Mouse (Mus musculus): ENCODE measurements around the gene Tfpt. TPM values are rescaled to one million over a fixed set of nuclear protein-coding genes. Genes with fewer than 3 reads are reported as not detected.
A peak's percentile ranks its signal among the peaks of the same experiment; 100 is the strongest.

The Tfpt gene
- polyA plus RNA-seq, 1 experiment from 2014 or later = 17.0 TPM

DNA sequence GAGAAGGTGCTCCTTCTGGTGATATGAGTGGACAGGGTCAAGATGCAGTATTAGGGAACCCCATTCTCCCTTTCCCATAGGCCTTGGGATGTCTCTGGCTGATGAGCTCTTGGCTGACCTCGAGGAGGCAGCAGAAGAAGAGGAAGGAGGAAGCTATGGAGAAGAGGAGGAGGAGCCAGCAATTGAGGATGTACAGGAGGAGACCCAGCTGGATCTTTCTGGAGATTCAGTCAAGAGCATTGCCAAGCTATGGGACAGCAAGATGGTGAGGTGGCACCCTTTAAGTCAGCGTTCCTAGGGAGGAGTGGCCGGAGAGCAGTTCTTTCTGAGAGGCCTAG, 718 bp upstream of the Tfpt start:
- Histone ChIP-seq H3K4me2 (ENCODE audit: low read depth, low read length) (peak overlapping the region; percentile 87), H3K9me3 (replicated peaks; ENCODE audit: control insufficient read depth, low read length) (no peaks in the 10 kb centered on the region), H3K27me3 (ENCODE audit: control insufficient read depth, insufficient read depth, low read length) (no peaks in the 10 kb centered on the region), H3K9ac (ENCODE audit: low read length) (peak overlapping the region; percentile 78), H3K4me3 (ENCODE audit: low read length) (peak overlapping the region; percentile 75), H3K27ac (ENCODE audit: low read length) (no peak overlapping the region), H3K36me3 (ENCODE audit: control insufficient read depth, insufficient read depth) (peaks cover 12% of the 10 kb centered on the region), H3K4me1 (ENCODE audit: control insufficient read depth, insufficient read depth, low read length) (peaks cover 15% of the 10 kb centered on the region)
- 48% methylated on average over 3 of the region's 3 CpGs for WGBS
- ATAC-seq (replicated peaks; ENCODE audit: extremely low read depth, insufficient read depth, low FRiP score) = no peak

DNA sequence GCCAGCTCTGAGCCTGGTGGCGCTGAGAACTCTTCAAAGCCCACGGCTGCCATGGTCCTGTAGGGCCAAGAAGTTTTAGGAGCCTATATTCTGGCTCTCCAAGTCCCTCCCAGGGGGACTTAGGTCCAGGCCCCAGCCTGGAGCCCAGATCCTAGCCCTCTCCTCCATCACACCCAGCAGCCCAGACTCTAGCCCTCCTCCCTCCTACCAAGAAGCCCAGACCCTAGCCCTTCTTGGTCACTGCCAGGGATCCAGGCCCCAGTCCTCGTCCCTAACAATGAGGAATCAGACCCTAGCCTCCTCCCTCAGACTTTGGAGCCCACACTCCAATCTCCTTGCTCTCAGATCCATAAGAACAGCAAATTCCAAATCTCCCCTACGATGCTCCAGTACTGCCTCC, 699 bp downstream of the Tfpt start:
- Histone ChIP-seq H3K4me3 (ENCODE audit: low read length) (peak overlapping the region; percentile 75), H3K9me3 (replicated peaks; ENCODE audit: control insufficient read depth, low read length) (no peaks in the 10 kb centered on the region), H3K4me2 (ENCODE audit: low read depth, low read length) (peak overlapping the region; percentile 87), H3K4me1 (ENCODE audit: control insufficient read depth, insufficient read depth, low read length) (peaks cover 15% of the 10 kb centered on the region), H3K36me3 (ENCODE audit: control insufficient read depth, insufficient read depth) (peaks cover 13% of the 10 kb centered on the region), H3K27me3 (ENCODE audit: control insufficient read depth, insufficient read depth, low read length) (no peaks in the 10 kb centered on the region), H3K27ac (ENCODE audit: low read length) (no peak overlapping the region), H3K9ac (ENCODE audit: low read length) (peak overlapping the region; percentile 78)
- WGBS = 26% methylated on average over 4 of the region's 4 CpGs
- no peak for ATAC-seq (replicated peaks; ENCODE audit: extremely low read depth, insufficient read depth, low FRiP score)

DNA sequence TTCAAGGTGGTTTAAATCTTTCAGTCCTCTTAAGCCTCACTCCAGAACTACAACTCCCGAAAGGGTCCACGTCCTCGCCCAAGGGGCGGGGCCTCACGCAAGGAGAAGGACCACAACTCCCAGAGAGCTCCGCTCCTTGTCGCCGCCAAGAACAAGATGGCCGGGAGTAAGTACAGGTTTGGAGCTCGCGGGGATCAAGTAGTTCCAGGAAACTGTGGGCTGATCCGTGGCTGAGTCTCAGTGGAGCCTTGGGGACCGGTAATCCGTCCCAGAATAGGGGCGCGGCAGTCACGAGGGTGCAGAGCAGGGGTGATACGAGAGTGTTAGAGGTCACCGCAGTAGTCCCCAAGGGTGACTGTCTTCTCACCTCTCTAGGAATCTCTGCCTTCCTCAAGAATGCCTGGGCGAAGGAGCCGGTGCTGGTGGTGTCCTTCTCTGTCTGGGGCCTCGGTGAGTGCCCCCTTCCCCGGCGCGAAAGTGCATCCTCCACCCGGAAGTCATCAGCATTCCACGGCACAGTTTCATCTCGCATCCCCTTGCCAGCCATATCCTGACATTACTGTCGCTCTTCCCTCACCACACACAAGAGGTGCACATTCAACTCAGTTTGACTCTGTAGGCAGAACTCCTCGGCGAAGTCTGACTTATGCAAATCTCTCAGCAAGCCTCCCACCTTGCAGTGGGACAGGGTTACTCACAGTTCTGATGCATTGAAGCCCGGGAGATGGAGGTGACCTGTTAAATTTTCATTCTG, 12.3 kb downstream of the Tfpt start, which contains the start of gene Ndufa3:
Gene Ndufa3, plus strand, starts transcription at position 132 of the 754 bp plus-strand sequence.
- peaks cover 5% of the 10 kb centered on the region for H3K4me1 ChIP-seq (ENCODE audit: control insufficient read depth, insufficient read depth, low read length)
- H3K27me3 ChIP-seq (ENCODE audit: control insufficient read depth, insufficient read depth, low read length) = no peaks in the 10 kb centered on the region
- peaks cover 13% of the 10 kb centered on the region for H3K36me3 ChIP-seq (ENCODE audit: control insufficient read depth, insufficient read depth)
- H3K9me3 ChIP-seq (replicated peaks; ENCODE audit: control insufficient read depth, low read length) = no peaks in the 10 kb centered on the region
- H3K27ac ChIP-seq (ENCODE audit: low read length) = peak within 1 kb of the TSS; percentile 82
- peak within 1 kb of the TSS; percentile 85 for H3K4me3 ChIP-seq (ENCODE audit: low read length)
- ATAC-seq (replicated peaks; ENCODE audit: extremely low read depth, insufficient read depth, low FRiP score) = peak; percentile 96
- H3K4me2 ChIP-seq (ENCODE audit: low read depth, low read length) = peak within 1 kb of the TSS; percentile 85
- H3K9ac ChIP-seq (ENCODE audit: low read length) = peak within 1 kb of the TSS; percentile 90
- under 1% methylated on average over 32 of the region's 32 CpGs for WGBS

DNA sequence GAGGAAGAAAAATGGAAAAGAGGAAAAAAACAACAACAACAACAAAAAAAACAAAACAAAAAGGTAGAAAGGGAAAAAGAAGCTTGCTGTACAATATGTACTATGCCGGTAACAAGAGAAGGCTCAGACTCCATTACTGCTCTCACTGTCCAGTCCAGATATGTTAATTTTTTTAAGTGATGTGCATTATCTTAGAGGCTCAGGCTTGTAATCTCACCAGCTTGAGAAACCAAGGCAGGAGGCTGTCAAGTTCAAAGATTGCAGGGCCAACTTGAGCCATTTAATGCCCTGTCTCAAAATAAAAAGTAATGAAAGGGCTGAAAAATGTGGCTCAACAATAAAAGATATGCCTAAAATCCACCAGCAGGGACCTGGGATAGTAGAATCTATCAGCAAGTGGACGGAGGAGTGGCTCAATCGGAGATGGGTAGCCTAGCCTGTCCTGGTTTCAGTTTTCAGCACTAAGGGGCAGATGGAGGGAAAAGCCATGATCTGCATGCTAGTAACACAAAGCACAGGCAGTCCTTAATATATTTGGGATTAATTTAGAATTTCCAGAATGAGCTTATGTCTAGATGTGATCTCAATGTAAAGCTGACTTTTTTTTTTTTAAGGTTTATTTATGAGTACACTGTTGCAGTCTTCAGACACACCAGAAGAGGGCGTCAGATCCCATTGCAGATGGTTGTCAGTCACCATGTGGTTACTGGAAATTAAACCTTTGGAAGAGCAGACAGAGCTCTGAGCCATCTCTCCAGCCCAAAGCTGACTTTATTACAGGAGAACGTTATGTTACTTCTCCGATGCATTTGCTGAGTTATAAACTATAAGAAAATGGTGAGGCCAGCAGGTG, 13.1 kb downstream of the Tfpt start:
- H3K4me1 ChIP-seq (ENCODE audit: control insufficient read depth, insufficient read depth, low read length) = peaks cover 5% of the 10 kb centered on the region
- no peaks in the 10 kb centered on the region for H3K9me3 ChIP-seq (replicated peaks; ENCODE audit: control insufficient read depth, low read length)
- H3K27me3 ChIP-seq (ENCODE audit: control insufficient read depth, insufficient read depth, low read length) = no peaks in the 10 kb centered on the region
- H3K4me3 ChIP-seq (ENCODE audit: low read length) = peak overlapping the region; percentile 85
- peaks cover 13% of the 10 kb centered on the region for H3K36me3 ChIP-seq (ENCODE audit: control insufficient read depth, insufficient read depth)
- ATAC-seq (replicated peaks; ENCODE audit: extremely low read depth, insufficient read depth, low FRiP score) = no peak
- H3K27ac ChIP-seq (ENCODE audit: low read length) = no peak overlapping the region
- WGBS = 40% methylated on average over 6 of the region's 6 CpGs
- H3K9ac ChIP-seq (ENCODE audit: low read length) = no peak overlapping the region
- peak overlapping the region; percentile 44 for H3K4me2 ChIP-seq (ENCODE audit: low read depth, low read length)

DNA sequence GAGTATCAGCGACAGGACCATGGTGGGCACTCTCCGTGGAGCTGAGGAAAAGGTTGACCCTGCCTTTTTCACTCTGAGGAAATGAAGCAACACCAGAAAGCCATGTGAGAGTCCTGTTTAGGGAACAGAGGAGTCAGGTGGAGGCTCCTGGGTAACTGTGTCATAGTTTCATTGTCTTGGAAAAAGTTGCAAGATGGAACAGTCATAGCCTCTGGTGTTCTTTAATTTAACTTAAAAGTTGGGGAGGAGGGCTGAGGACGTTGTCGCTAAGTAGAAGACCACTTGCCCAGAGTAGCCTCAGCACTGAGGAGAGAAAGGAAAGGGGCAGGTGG, 13.7 kb downstream of the Tfpt start, which contains the start of gene Oscar:
Gene Oscar, minus strand, starts transcription at position 101 of the 332 bp plus-strand sequence.
- peaks cover 5% of the 10 kb centered on the region for H3K4me1 ChIP-seq (ENCODE audit: control insufficient read depth, insufficient read depth, low read length)
- no peak within 1 kb of the TSS for H3K9ac ChIP-seq (ENCODE audit: low read length)
- no peak within 1 kb of the TSS for H3K27ac ChIP-seq (ENCODE audit: low read length)
- 79% methylated on average over 4 of the region's 4 CpGs for WGBS
- H3K4me2 ChIP-seq (ENCODE audit: low read depth, low read length) = peak within 1 kb of the TSS; percentile 44
- H3K36me3 ChIP-seq (ENCODE audit: control insufficient read depth, insufficient read depth) = peaks cover 13% of the 10 kb centered on the region
- no peaks in the 10 kb centered on the region for H3K27me3 ChIP-seq (ENCODE audit: control insufficient read depth, insufficient read depth, low read length)
- H3K9me3 ChIP-seq (replicated peaks; ENCODE audit: control insufficient read depth, low read length) = no peaks in the 10 kb centered on the region
- no peak for ATAC-seq (replicated peaks; ENCODE audit: extremely low read depth, insufficient read depth, low FRiP score)
- peak within 1 kb of the TSS; percentile 85 for H3K4me3 ChIP-seq (ENCODE audit: low read length)

DNA sequence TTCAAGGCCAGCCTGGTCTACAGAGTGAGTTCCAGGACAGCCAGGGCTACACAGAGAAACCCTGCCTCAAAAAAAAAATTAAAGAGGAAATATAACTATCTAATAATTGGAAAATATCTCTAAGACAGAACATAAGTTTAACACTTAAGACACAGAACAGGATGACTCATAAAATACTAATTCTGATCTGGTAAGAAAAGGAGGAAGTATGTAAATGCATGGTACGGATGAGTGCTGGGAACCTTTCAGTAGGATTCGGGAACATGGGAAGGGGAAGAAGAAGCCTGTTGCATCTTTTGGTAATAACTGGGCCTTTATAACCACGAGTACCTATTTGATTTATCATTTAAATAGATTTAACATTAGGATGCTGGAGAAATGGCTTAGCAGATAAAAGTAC, 15.7 kb downstream of the Tfpt start:
- H3K4me3 ChIP-seq (ENCODE audit: low read length) = no peak overlapping the region
- H3K27ac ChIP-seq (ENCODE audit: low read length) = no peak overlapping the region
- H3K4me2 ChIP-seq (ENCODE audit: low read depth, low read length) = no peak overlapping the region
- H3K9ac ChIP-seq (ENCODE audit: low read length) = no peak overlapping the region
- no peaks in the 10 kb centered on the region for H3K27me3 ChIP-seq (ENCODE audit: control insufficient read depth, insufficient read depth, low read length)
- H3K4me1 ChIP-seq (ENCODE audit: control insufficient read depth, insufficient read depth, low read length) = peaks cover 10% of the 10 kb centered on the region
- WGBS = 74% methylated on average over 3 of the region's 3 CpGs
- peaks cover 3% of the 10 kb centered on the region; the same call in 1 of the 2 replicates for H3K36me3 ChIP-seq (ENCODE audit: control insufficient read depth, insufficient read depth)
- no peak for ATAC-seq (replicated peaks; ENCODE audit: extremely low read depth, insufficient read depth, low FRiP score)
- H3K9me3 ChIP-seq (replicated peaks; ENCODE audit: control insufficient read depth, low read length) = no peaks in the 10 kb centered on the region

DNA sequence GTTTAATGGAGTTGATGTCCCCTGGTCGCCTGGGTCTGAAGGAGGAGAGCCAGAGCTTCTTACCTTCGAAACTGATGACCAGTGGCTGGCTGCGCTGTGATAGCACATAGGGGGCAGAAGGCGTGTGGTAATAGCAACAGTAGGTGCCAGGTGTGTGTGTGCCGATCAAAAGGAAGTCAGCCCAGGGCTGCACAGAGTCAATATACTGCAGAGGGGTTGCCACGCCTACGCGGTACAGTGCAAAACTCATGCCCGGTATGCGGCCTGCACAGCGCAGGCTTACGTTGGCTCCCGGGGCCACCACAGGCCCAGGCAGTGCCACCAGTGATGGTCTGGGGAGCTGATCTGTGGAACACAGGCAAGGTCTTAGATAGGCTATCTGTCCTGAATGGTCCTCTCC, 18.7 kb downstream of the Tfpt start:
- H3K4me1 ChIP-seq (ENCODE audit: control insufficient read depth, insufficient read depth, low read length) = peaks cover 7% of the 10 kb centered on the region
- no peaks in the 10 kb centered on the region for H3K36me3 ChIP-seq (ENCODE audit: control insufficient read depth, insufficient read depth)
- no peak for ATAC-seq (replicated peaks; ENCODE audit: extremely low read depth, insufficient read depth, low FRiP score)
- H3K27me3 ChIP-seq (ENCODE audit: control insufficient read depth, insufficient read depth, low read length) = no peaks in the 10 kb centered on the region
- H3K4me2 ChIP-seq (ENCODE audit: low read depth, low read length) = no peak overlapping the region
- H3K9ac ChIP-seq (ENCODE audit: low read length) = no peak overlapping the region
- no peak overlapping the region for H3K4me3 ChIP-seq (ENCODE audit: low read length)
- WGBS = 78% methylated on average over 13 of the region's 13 CpGs
- H3K9me3 ChIP-seq (replicated peaks; ENCODE audit: control insufficient read depth, low read length) = no peaks in the 10 kb centered on the region
- H3K27ac ChIP-seq (ENCODE audit: low read length) = no peak overlapping the region

DNA sequence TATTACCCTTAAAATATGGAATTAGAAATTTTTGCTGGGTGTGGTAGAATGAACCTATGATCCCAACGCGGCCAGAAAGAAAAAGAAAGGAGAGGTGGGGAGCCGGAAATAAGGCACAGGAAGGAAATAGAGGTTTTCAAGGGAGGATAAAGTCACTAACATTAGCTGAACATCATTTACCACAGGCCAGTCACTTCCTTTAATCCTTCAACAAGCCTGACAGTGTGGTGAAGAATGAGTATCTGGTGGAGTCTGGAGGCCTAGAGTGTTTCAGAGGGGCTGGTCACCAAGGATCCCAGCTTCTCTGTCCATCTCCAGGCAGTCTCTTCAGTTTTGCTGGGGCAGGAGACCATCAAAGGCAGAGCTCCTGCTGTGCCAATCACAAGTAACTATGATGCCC, 19.3 kb downstream of the Tfpt start:
- WGBS = 80% methylated on average over 3 of the region's 3 CpGs
- no peak overlapping the region for H3K27ac ChIP-seq (ENCODE audit: low read length)

DNA sequence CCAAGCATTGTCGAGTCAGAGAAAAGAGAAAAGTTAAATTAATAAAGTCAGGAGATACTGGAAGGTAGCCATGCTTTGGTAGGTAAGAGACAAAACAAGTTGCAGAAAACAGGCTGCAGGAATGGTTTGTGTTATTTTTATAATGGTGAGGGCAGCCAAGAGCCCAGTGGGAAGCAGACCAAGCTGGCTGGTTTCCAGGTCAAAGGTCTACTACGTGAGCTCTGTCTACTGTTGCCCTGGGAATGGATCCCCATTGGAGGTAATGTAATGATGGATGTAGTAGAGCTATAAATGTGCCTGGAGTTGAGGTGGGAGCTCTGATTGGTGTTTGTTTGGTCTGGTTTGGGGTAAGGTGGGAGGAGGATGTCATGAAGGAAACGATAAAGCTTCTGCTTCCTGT, 20.6 kb downstream of the Tfpt start:
- Histone ChIP-seq H3K27me3 (ENCODE audit: control insufficient read depth, insufficient read depth, low read length) (no peaks in the 10 kb centered on the region), H3K4me2 (ENCODE audit: low read depth, low read length) (no peak overlapping the region), H3K36me3 (ENCODE audit: control insufficient read depth, insufficient read depth) (no peaks in the 10 kb centered on the region), H3K4me3 (ENCODE audit: low read length) (no peak overlapping the region), H3K9me3 (replicated peaks; ENCODE audit: control insufficient read depth, low read length) (0 out of 2 replicates have a peak, but pooled peaks cover 2% of the 10 kb centered on the region), H3K27ac (ENCODE audit: low read length) (peak overlapping the region; percentile 43), H3K9ac (ENCODE audit: low read length) (no peak overlapping the region), H3K4me1 (ENCODE audit: control insufficient read depth, insufficient read depth, low read length) (peaks cover 7% of the 10 kb centered on the region)
- peak; percentile 64 for ATAC-seq (replicated peaks; ENCODE audit: extremely low read depth, insufficient read depth, low FRiP score)
- WGBS = 37% methylated on average over 3 of the region's 3 CpGs

More for the DNA sequence above, 19.3 kb downstream of the Tfpt start:
- no peaks in the 10 kb centered on the region for H3K27me3 ChIP-seq (ENCODE audit: control insufficient read depth, insufficient read depth, low read length)
- no peak for ATAC-seq (replicated peaks; ENCODE audit: extremely low read depth, insufficient read depth, low FRiP score)
- no peaks in the 10 kb centered on the region for H3K36me3 ChIP-seq (ENCODE audit: control insufficient read depth, insufficient read depth)
- H3K4me3 ChIP-seq (ENCODE audit: low read length) = no peak overlapping the region
- 0 out of 2 replicates have a peak, but pooled peaks cover 2% of the 10 kb centered on the region for H3K9me3 ChIP-seq (replicated peaks; ENCODE audit: control insufficient read depth, low read length)
- H3K4me1 ChIP-seq (ENCODE audit: control insufficient read depth, insufficient read depth, low read length) = peaks cover 7% of the 10 kb centered on the region
- no peak overlapping the region for H3K9ac ChIP-seq (ENCODE audit: low read length)
- H3K4me2 ChIP-seq (ENCODE audit: low read depth, low read length) = no peak overlapping the region
